Mouse (Mus musculus) NIH3T3 (cell line): Measurements from ENCODE around the gene Fndc1.
A peak's percentile ranks its signal among the peaks of the same experiment; 100 is the strongest.

ENCODE experiments used
- DNase-seq: peaks from one replicate; pipeline ENCODE4 v3.0.0-alpha.2; 2012; ENCODE audit warnings: low read depth

Fndc1 gene

DNA sequence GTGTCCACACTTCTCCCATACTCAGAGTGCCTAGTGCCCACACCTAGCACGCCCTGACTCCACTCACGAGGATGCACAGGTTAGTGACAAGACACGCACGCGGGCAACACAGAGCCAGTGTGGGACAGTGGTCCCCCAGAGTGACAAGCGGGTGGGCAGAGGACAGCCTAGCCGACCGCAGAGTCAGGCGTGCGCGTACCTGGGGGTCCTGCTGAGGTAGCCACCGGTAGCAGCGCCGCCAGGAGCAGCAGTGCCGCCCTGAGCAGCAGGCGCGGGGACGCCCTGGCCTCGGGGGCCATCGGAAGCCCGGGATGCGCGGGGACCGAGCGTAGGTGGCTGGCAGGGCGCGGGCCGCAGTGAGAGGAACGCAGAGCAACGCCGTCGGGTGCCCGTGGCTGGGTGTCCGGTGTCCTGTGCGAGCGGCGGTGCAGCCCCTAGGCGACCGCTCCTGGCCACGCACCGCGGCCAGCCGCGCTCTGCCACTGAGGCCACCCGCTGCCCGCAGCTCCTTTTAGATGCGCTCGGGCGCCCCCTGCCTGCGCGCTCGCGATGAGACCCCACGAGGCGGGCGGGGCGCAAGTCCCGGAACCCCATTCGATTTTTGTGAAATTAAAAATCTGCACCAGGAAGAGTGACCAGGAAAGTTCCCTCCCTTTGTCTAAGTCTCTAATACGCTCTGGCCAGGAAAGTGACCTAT lies at the start of gene Fndc1:
Gene Fndc1, minus strand, starts transcription at position 484 of the 697 bp plus-strand sequence.
- DNase-seq, result no peak

GRCm38 (mm10) chr17:7876541-7876940 lies 49.4 kb upstream of the Fndc1 start:
- no peak for DNase-seq

- peak; percentile 9 for DNase-seq
Observed at GRCm38 (mm10) chr17:7875941-7876461, 48.9 kb upstream of the Fndc1 start.

DNA sequence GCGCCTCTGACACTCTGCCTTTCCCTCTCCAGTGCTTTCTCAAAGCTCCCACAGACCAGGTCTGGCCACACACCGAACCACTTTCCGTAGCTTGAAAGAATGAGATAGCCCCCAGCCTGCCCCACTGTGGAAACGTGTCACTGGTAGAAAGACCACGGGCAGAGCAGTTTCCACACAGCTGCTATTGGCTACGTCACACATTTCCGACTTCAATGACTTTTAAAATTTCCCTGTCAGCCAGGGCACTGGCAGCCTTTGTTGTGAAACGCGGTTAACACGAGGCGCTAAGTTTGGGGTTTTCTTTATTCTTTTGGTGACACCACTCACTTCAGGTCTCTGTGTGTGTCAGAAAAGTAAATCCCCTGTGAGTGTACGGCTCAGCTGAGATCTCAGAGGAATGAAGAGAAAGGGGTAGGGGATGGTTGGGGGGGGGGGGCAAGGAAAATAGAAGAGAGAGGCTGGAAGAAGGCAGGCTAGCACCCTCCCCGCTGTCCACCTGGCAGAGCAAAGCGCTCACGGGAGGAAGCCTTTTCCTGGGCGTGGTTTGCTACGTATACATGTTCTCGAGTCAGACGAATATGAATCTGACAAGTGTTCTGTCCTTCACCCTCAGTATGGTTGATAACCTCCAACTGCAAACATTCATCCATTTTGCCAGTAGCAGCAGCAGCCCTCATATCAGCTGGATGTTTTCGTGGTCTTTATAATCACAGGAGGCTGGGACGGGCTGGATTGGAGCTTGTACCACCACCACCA lies 47.9 kb upstream of the Fndc1 start:
- DNase-seq, result no peak

DNA sequence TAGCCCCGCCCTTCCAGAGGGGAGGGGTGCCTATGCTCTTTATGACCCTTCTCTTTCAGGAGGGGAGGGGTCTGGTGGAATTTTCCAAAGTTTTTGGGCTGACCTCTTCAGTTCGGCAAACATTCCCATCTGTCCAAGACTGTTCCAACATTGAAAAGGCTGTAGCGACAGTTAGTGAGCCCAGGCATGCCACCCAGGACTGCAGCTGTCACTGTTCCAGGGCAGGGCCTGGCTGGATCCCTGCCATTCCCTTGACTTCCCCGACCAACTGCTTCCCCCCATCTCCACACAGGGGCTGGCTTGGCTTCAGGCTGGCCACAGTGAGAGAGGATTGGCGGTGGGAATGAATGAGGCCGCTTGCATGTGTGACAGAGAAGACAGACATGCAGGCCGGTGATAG lies 46.3 kb upstream of the Fndc1 start:
- DNase-seq, result no peak

DNA sequence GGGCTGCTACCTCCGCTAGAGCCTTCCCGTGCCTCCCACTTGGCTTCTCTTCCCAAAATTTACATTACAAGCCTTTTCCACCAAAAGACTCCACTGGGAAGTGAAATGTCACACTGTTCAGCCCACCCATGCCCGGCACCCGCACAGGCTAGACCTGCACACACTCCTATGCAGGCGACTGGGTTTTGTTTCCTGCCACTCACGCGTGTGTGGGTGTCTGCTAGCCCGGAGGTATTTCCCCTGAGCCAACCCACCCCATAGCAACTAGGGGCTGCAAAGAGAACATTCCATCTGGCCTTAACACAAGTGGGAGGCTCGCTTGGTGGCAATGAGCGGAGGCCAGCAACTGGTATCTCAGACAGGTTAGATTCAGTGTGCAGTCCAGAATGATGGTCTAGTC lies 44.7 kb upstream of the Fndc1 start:
- no peak for DNase-seq

- DNase-seq, result no peak
Observed at GRCm38 (mm10) chr17:7870862-7871605, 43.9 kb upstream of the Fndc1 start.

GRCm38 (mm10) chr17:7869114-7869513 lies 42.0 kb upstream of the Fndc1 start:
- no peak for DNase-seq

DNA sequence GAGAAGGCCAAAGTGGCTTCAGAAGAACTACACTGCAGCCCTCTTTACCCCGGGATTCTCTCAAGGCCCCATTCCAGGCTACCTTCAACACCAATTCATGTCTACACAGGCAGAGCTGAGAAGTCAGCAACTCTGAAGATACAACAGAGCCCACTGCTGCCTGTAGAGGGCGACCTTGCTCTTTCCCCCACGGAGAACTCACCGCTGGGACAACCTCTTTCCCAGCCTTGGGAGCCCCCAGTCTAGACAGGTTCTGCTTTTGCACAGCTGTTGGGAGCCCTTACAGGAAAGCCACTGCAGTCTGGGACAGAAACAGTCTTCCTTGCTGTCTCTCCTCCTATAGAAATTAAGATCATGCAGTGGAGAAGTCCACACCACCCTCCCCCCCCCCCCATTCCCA lies 41.5 kb upstream of the Fndc1 start:
- peak; percentile 85 for DNase-seq

DNA sequence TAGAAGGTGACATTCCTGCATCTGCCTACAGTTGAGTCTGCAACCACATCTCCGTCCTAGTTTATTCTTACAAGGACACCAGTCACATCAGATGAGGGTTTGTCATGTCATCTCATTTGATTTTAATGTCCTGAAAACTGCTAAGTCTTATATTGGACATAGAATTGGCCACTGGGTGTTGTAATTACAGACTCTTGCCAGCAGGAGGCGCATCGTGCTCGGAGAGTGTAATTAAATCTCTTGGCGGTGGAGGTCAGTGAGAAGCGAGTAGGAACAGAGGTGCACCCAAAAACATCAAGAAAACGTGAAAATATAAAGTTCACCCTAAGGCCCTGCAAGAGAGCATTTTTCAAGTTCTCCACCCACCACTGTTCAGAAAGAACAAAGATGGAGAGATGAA lies 37.6 kb upstream of the Fndc1 start:
- peak; percentile 64 for DNase-seq

DNA sequence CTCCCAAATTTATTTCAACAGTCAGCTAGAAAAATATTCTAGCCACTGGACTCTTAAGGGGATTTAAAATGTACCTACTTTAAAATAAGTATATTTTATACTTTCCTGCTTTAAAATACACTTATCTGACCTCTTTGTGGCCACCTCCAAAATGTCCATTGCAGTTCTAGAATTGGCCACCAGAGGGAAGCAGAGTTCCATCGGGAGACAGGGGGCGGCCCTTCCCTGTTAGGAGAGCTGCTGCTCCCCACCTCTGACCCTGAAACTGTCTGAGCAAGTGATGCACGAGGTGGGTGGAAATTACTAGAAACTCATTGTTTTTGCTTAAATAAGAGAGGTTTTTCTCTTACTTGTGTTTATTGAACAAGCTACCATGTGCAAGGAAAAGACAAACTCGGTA lies 36.6 kb upstream of the Fndc1 start:
- peak; percentile 81 for DNase-seq

GRCm38 (mm10) chr17:7860845-7861360 lies 33.8 kb upstream of the Fndc1 start:
- DNase-seq, result no peak

DNA sequence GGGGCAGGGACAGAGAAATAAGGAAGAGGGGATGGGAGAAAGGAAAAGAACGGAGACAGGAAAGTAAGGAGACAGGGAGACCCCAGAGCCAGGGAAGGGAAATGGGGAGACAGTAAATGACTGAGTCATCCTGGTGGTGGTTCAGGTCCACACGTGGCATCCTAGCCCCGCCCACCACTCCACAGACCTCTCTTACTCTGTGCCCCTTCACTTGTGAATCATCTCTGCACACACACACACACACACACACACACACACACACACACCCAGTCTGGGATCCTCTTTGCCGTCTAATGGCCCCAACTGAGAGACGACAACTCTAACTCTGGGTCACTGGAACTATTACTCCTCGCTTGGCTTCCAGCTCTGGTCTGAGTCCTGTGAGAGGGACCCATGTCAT lies 30.6 kb upstream of the Fndc1 start:
- DNase-seq, result peak; percentile 17

DNA sequence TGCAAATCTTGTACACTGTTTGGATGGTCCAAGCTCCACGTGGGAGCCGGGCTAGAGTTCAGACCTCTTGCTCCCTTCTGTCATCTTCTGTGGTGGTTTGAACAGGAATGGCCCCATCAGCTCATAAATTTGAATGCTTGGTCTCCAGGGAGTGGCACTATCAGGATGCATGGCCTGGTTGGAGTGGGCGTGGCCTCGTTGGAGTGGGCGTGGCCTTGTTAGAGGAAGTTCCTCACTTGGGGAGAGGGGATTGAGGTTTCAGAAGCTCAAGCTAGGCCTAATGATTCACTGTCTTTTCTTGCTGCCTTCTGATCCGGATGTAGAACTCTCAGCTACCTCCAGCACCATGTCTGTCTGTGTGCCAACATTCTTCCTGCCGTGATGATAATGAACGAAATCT lies 28.7 kb upstream of the Fndc1 start:
- DNase-seq, result no peak

GRCm38 (mm10) chr17:7851979-7852378 lies 24.9 kb upstream of the Fndc1 start:
- no peak for DNase-seq

DNA sequence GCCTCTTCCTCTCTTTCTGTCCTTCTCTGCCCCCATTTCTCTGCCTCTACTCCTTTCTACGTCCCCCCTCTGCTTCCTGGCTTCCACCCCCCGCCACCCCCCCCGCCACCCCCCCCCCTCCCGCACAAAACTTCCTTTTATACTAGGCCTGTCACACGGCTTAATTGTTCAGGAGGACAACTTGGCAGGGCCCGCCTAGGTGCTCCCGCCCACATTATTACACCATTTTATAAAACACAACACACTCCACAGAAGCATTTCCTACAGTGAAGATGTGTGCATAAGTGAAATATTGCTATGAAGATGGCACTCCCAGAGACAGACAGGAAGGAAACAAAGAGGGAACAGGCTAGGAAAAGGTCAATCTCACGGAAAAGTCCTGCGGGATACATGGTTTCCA lies 24.4 kb upstream of the Fndc1 start:
- no peak for DNase-seq

DNA sequence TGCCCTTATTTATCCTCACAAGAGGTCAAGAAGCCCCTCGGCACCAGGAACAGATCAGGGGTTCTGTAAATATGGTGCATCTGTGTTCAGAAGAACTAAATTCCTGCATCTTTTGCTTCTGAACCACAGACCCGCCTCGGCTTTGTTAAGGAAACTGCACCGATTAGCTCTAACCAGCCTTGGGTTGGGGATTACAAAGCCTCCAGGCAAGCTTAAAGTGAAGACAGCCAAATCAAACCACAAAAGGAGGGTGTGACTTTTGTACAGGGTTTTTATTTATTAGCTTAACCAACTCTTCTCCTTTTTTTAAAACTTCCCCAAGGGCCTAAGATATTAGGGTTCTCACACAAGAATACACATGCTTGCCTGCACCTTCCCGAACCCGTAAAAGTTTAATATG lies 23.1 kb upstream of the Fndc1 start:
- DNase-seq, result no peak

DNA sequence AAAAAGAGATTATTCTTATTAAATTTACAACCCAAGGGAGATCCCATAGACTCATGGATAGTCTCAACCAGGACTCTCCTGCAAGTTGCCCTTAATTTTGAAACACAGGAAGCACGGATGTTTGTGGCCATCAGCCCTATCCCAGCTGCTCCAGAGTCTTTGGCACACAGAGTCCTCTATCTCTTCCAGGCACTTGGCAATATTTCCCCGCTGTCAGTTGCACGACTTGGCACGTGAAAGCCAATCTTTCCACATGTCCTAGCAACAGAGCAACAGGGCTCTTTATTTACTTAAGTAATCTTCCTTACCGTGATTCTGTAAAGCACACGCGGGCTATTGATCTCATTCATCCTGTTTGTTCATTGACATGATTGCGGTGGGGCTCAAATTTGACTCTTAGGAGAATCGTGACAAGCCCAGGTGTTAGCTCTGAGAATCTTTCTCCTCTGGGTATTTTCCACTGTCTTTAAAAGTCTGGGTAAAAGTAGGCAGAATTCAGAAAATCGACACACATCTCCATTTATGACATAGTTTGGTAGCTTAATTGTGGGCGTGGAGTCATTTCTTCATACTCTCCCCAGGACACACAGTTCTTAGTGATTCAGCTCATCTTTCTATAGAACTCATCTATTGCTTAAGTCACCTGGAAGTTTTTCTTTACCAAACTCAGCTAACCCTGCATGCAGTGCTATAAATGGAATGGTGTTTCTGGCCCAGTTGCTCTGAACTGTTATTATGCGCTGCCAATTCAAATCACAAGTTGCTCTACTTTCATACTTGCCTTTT lies 13.6 kb upstream of the Fndc1 start:
- no peak for DNase-seq

- DNase-seq, result no peak
Observed at GRCm38 (mm10) chr17:7827586-7827985, 484 bp upstream of the Fndc1 start.

DNA sequence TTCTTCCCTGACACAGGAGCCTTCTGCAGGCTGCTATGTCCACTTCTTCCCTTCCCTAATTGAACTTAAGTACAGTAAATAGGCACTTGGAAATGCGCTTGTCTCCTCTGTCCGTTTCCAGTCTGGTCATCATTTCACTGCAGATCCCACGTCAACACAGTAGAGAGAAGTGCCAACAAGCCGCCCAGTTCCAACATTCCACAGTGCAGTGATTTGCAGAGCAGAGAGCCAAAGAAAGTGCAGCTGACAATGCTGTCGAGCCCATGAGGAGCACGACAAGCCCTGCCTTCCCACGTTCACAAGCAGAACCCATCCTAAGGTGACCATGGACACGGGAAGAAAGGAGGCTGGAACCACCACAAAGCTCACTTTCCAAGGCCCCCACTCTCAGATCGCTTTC lies 1.7 kb downstream of the Fndc1 start:
- DNase-seq, result no peak

DNA sequence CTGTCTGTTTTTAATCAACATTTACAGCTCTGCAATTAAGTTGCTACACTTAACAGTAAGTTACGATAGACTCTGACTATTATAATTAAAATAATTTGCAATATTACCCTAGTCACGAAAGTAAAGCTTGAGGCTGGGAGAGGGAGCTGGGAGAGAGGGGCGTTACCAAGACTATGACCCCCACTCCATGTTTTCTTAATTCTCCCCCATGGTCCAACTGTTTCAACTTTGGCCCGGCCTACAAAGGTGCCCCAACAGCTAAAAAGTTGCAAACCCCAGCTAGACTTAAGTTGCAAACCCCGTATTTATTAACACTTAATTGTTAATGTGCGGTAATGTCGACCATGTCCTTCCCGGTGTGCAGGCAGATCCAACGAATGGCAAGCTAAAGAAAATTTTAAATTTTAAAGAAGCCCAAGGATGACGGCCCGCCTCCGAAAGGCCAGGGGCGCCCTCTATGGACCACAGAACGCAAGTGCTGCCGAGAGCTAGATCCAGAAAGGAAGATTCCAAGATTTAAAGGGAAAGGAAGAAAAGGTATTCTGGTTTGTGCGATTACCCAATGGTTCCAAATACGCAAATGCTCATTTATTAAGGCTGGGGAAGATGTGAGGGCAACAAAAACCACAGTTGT lies 5.4 kb downstream of the Fndc1 start:
- peak; percentile 73 for DNase-seq
